Mouse (Mus musculus) lung, postnatal 0 days (tissue): ENCODE measurements around the gene Actbl2. TPM values are rescaled to one million over a fixed set of nuclear protein-coding genes. Genes with fewer than 3 reads are reported as not detected.

ENCODE experiments used
- ATAC-seq: fragments of 200-750 bp; cut with Nextera tagmentation; 2 replicates; pipeline ENCODE4 v1.8.0; 2017; ENCODE audit warnings: moderate library complexity
- DNase-seq: peaks from one replicate; pipeline ENCODE4 v3.0.0-alpha.2; 2016; ENCODE audit warnings: low spot score
- H3K27ac ChIP-seq: fragments of 300-500 bp; sonication (generic); 2 replicates; pipeline ENCODE4 v1.5.1; 2014; ENCODE audit warnings: antibody characterized with exemption, mild to moderate bottlenecking, low read length, mixed read lengths
- H3K27me3 ChIP-seq: fragments of 300-500 bp; sonication (generic); replicated peaks from 2 replicates; pipeline ENCODE4 v1.6.1; 2014; ENCODE audit warnings: low read length, mixed read lengths; ENCODE audit not compliant: insufficient read depth
- H3K36me3 ChIP-seq: fragments of 300-500 bp; sonication (generic); 2 replicates; pipeline ENCODE4 v1.6.1; 2014; ENCODE audit warnings: low read length, mixed read lengths; ENCODE audit not compliant: insufficient read depth
- H3K4me1 ChIP-seq: fragments of 300-500 bp; sonication (generic); 2 replicates; pipeline ENCODE4 v1.6.1; 2014; ENCODE audit warnings: antibody characterized with exemption, low read depth, low read length, mixed read lengths; ENCODE audit not compliant: insufficient read depth
- H3K4me2 ChIP-seq: fragments of 300-500 bp; sonication (generic); replicated peaks from 2 replicates; pipeline ENCODE4 v1.6.1; 2014; ENCODE audit warnings: low read depth, mild to moderate bottlenecking, low read length, moderate library complexity, mixed read lengths
- H3K4me3 ChIP-seq: fragments of 300-500 bp; sonication (generic); 2 replicates; pipeline ENCODE4 v1.5.1; 2014; ENCODE audit warnings: low read depth, low read length
- H3K9ac ChIP-seq: fragments of 300-500 bp; sonication (generic); replicated peaks from 2 replicates; pipeline ENCODE4 v1.6.1; 2014; ENCODE audit warnings: low read depth, mild to moderate bottlenecking
- H3K9me3 ChIP-seq: fragments of 300-500 bp; sonication (generic); 2 replicates; pipeline ENCODE4 v1.6.1; 2016; ENCODE audit warnings: low read length, mixed read lengths
- CTCF ChIP-seq: IDR thresholded peaks from 2 replicates; pipeline ENCODE4 v1.5.1; 2016; ENCODE audit warnings: antibody characterized with exemption, mild to moderate bottlenecking
- EP300 ChIP-seq: IDR thresholded peaks from 2 replicates; pipeline ENCODE4 v1.6.1; 2016; ENCODE audit warnings: antibody characterized with exemption, mild to moderate bottlenecking, control low read depth
- WGBS: fragments of 180-500 bp; shearing (Covaris S2); extraction: QIAGEN DNeasy Blood & Tissue Kit; methylation state at CpG from one replicate; pipeline ENCODE4 v1.1.7; 2014; 5-methylcytosine and 5-hydroxymethylcytosine counted together
- polyA plus RNA-seq: library from polyadenylated mRNA; unstranded; fragments of >200 nt; fragmentation: Nextera tagmentation; extraction: Ambion mirVana; gene quantifications from 2 replicates; pipeline ENCODE4 v1.2.1, GENCODE M21; 2015

Gene Actbl2
- polyA plus RNA-seq, 1 experiment from 2014 or later: not detected

DNA sequence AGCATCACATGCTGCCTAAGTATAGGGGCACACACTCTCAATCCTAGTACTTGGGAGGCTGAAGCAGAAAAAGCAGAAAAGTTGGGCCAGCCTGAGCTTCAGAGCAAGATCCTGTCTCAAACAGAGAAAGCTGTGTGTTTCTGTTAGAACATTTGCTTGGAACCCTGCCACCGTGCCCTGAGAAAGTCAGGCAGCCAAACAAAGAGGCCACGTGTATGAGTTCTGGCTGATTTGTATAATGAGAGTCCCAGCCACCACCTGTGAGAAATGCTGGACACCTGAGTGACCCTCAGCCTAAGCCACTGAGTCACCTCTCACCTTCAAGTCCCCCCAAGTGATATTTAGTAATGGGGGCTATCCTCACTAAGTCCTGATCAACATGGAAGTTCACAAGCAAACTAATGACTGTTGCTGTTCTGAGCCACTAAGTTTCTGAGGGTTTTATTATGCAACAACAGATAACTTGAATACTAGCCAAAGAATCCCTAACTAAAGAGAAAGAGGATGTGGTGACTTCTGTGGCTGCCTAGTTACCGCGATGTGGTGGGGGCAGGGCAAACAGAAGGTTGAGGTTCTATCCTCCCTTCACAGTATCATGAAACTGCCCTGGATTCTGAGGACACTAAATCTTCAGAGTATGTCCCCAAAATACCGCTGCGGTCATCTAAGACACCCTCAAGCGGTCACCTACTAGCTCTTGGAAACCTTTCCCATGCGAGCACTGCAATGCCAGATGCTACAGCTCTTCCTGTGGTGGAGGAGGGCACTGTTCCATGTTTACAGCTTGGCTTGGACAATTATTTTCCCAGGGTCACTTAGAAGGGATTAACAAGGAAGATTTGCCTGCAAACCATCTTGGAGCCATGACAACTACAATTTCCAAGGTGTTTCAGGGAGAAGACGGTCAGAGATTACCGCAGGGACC, 31.9 kb downstream of the Actbl2 start:
- TF ChIP-seq EP300: no peak
- DNase-seq: peak; percentile 24
- H3K27ac ChIP-seq: no peak overlapping the region
- H3K4me1 ChIP-seq: peaks cover 5% of the 10 kb centered on the region; the same call in 1 of the 2 replicates
- H3K27me3 ChIP-seq: no peaks in the 10 kb centered on the region
- no peaks in the 10 kb centered on the region for H3K9me3 ChIP-seq
- H3K4me2 ChIP-seq: no peak overlapping the region
- no peak overlapping the region for H3K4me3 ChIP-seq
- ATAC-seq: peak; percentile 15; the same call in 1 of the 2 replicates
- H3K36me3 ChIP-seq: no peaks in the 10 kb centered on the region
- 64% methylated on average over 10 of the region's 10 CpGs for WGBS
- H3K9ac ChIP-seq: no peak overlapping the region

DNA sequence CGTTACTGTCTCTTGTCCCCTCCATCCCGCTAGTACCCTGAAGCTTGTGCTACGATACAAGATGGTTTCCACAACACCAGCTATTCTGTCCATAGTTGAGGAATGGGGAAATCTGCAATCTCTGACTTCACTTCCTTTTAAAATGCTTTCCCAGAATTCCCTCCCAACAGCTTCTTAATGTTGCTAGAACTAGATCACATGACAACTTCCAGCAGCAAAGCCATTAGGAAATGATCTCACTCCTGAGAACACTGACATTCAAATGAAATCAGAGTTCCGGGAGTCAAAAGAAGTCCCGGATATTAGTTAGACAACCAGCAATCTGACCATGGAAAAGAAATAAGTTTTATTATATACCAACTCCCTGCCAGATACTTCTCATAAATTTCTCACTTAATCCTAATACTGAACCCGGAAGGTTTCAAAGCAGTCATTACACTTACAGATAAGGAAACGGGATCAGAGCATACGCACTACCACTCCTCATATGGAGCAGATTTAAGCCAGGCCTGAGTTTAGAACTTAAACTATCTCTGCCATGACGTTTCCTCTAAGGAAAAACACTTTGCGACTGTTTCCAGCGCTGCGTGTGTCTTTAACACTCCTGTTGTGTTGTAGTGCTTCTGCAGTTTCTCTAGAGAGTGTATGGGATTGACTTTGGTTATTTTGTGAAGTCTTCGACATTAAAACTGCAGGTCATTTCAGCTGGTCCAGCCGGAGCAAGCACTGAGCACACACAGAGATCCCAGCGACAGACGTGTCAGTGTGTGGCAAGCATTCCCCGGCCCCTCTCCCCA, 36.5 kb downstream of the Actbl2 start:
- WGBS: 30% methylated on average over 17 of the region's 17 CpGs
- 0 out of 2 replicates have a peak overlapping the region, but pooled peaks have one; percentile 8 for H3K4me2 ChIP-seq
- peak; percentile 67 for DNase-seq

GRCm38 (mm10) chr13:111291958-111292493, 37.2 kb downstream of the Actbl2 start:
- no peak overlapping the region for H3K4me3 ChIP-seq
- peak; percentile 90 for ATAC-seq
- H3K9me3 ChIP-seq: no peaks in the 10 kb centered on the region
- peak; percentile 76 for DNase-seq
- H3K4me1 ChIP-seq: peaks cover 6% of the 10 kb centered on the region; the same call in 1 of the 2 replicates
- no peak overlapping the region for H3K9ac ChIP-seq
- H3K27me3 ChIP-seq: no peaks in the 10 kb centered on the region
- 0 out of 2 replicates have a peak overlapping the region, but pooled peaks have one; percentile 8 for H3K4me2 ChIP-seq
- WGBS: 16% methylated on average over 7 of the region's 7 CpGs
- H3K27ac ChIP-seq: peak overlapping the region; percentile 72
- H3K36me3 ChIP-seq: no peaks in the 10 kb centered on the region
- TF ChIP-seq CTCF (no peak), EP300 (no peak)

More for the DNA sequence above, 36.5 kb downstream of the Actbl2 start:
- Histone ChIP-seq H3K9ac (0 out of 2 replicates have a peak overlapping the region, but pooled peaks have one; percentile 16), H3K27ac (peak overlapping the region; percentile 72), H3K9me3 (no peaks in the 10 kb centered on the region), H3K4me1 (peaks cover 6% of the 10 kb centered on the region; the same call in 1 of the 2 replicates), H3K36me3 (no peaks in the 10 kb centered on the region), H3K27me3 (no peaks in the 10 kb centered on the region), H3K4me3 (no peak overlapping the region)
- TF ChIP-seq CTCF: no peak
- no peak for TF ChIP-seq EP300
- peak; percentile 31 for ATAC-seq

- H3K9me3 ChIP-seq: no peaks in the 10 kb centered on the region
- DNase-seq (no peak), ATAC-seq (no peak)
- H3K4me2 ChIP-seq: no peak overlapping the region
- H3K27ac ChIP-seq: no peak overlapping the region
- no peak overlapping the region for H3K4me3 ChIP-seq
- H3K36me3 ChIP-seq: no peaks in the 10 kb centered on the region
- H3K27me3 ChIP-seq: no peaks in the 10 kb centered on the region
- TF ChIP-seq EP300 (no peak), CTCF (no peak)
- H3K9ac ChIP-seq: no peak overlapping the region
- 91% methylated on average over 2 of the region's 2 CpGs for WGBS
- H3K4me1 ChIP-seq: peaks cover 6% of the 10 kb centered on the region; the same call in 1 of the 2 replicates
Observed at GRCm38 (mm10) chr13:111293478-111293877, 38.7 kb downstream of the Actbl2 start.

- Histone ChIP-seq H3K9ac (no peak overlapping the region), H3K27me3 (no peaks in the 10 kb centered on the region), H3K36me3 (no peaks in the 10 kb centered on the region), H3K4me3 (no peak overlapping the region), H3K9me3 (no peaks in the 10 kb centered on the region), H3K4me2 (no peak overlapping the region), H3K27ac (no peak overlapping the region), H3K4me1 (peaks cover 6% of the 10 kb centered on the region; the same call in 1 of the 2 replicates)
- peak; percentile 19 for DNase-seq
- TF ChIP-seq CTCF (no peak), EP300 (no peak)
- WGBS: 22% methylated on average over 4 of the region's 4 CpGs
- ATAC-seq: no peak
Observed at GRCm38 (mm10) chr13:111294965-111295494, 40.2 kb downstream of the Actbl2 start.
